Mouse (Mus musculus): ENCODE measurements at regions not wholly inside any gene's neighbourhood (a gene's known extent, or its start where the extent isn't known, plus 50 kb on each side); places are given as distances from the start of the nearest gene placed in this dataset.
A peak's percentile ranks its signal among the peaks of the same experiment; 100 is the strongest.

DNA sequence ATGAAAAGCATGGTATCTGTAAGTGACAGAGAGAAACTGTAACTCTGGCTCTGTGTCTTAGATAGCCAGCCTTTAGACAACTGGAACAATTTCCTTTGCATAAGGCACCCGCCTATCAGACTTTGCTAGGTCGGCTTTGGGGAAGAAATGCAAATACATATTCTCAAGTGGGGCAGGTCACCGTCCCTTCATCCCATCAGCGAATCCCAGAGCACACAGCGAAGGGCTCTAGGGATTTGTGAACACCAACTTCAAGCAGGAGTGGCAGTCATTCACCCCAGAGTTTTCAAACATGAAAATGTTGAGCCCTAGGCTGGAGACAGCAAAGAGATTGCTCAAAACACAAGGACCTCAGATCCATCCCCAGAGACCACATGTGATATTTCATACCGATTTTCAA is 534.5 kb upstream of the Atp11b start:
- TF ChIP-seq CTCF (IDR thresholded peaks at IDR 0.05), result no peak
- intact Hi-C loops (cut with DNase I), result no loop called here
- DNase-seq (ENCODE audit: extremely low spot score in 1 of 2, low spot score in 2 of 2), result no peak
- Histone ChIP-seq H3K4me3 (no peak overlapping the region), H3K27ac (no peak overlapping the region)

DNA sequence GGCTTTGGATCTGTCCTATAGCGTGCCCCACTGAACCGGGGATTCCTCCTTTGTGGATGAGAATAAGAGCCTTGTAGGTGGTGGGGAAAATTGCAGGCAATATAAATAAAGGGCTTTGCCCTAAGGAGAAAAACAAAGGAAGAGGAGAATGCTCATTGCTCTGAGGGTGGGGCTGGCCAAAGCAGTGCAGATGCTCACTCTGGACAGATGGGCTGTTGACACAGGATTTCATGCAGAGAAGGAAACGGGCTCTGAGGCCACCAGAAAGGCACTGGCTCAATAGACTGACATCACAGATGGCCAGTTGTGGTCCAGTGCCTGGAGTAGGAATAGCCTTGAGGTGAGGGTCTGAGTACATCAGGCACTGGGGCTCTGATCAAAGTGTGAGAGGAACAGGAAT is 532.7 kb upstream of the Atp11b start:
- Histone ChIP-seq H3K27ac (no peak overlapping the region), H3K4me3 (no peak overlapping the region)
- peak in 1 of 2 experiments; percentile 4 for DNase-seq (ENCODE audit: extremely low spot score in 1 of 2, low spot score in 2 of 2)
- intact Hi-C loops (cut with DNase I), result no loop called here
- TF ChIP-seq CTCF (IDR thresholded peaks at IDR 0.05), result no peak

DNA sequence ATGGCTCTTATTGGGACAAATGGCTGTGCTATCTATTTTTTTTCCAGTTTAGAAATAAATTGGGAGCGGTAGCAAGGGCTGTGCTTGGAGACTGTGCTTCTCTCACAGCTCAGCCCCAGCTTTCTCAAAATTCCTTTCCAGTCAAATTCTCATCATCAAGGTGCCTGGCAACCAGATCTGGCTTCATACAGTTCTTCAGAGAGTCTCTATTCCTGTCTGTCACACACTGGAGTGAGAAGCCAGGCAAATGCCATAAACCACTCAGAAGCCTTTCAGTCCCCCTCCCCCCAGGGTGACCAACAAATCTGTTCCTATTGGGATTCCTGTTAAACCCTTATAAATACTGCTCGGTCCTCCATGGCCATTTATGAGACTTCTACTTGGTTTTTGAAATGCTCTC is 531.7 kb upstream of the Atp11b start:
- no peak for TF ChIP-seq CTCF (IDR thresholded peaks at IDR 0.05)
- Histone ChIP-seq H3K4me3 (no peak overlapping the region), H3K27ac (no peak overlapping the region)
- DNase-seq (ENCODE audit: extremely low spot score in 1 of 2, low spot score in 2 of 2), result no peak
- intact Hi-C loops (cut with DNase I), result no loop called here

DNA sequence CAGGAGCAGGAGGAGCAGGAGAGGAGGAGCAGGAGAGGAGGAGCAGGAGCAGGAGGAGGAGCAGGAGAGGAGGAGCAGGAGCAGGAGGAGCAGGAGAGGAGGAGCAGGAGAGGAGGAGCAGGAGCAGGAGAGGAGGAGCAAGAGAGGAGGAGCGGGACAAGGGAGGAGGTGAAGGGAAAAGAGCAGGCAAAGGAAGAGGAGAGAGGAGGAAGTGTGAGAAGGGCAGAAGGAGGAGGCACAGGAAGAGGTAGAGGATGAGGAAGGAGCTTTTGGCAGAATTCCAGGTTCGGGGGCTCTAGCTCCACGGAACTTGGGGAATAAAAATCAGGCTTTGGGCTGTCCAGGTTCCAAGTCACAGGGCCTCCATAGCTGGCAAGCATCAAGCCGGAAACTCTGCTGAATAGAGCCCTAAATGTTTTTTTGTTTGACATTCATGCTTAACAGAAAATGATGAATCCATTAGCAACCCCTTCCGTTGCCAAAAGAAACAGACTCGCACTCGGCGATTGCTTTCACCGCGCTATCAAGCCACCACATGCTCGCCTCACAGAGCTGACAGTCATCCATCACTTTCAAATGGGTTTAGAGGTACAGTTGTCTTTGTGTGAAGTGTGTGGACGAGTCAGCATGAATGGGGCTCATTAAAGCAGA is 528.7 kb upstream of the Atp11b start:
- no peak overlapping the region; the same call in 1 of the 2 replicates for H3K27ac ChIP-seq
- no peak overlapping the region for H3K4me3 ChIP-seq
- TF ChIP-seq CTCF (IDR thresholded peaks at IDR 0.05), result no peak
- intact Hi-C loops (cut with DNase I), result no loop called here
- peak in 1 of 2 experiments; percentile 17 for DNase-seq (ENCODE audit: extremely low spot score in 1 of 2, low spot score in 2 of 2)

DNA sequence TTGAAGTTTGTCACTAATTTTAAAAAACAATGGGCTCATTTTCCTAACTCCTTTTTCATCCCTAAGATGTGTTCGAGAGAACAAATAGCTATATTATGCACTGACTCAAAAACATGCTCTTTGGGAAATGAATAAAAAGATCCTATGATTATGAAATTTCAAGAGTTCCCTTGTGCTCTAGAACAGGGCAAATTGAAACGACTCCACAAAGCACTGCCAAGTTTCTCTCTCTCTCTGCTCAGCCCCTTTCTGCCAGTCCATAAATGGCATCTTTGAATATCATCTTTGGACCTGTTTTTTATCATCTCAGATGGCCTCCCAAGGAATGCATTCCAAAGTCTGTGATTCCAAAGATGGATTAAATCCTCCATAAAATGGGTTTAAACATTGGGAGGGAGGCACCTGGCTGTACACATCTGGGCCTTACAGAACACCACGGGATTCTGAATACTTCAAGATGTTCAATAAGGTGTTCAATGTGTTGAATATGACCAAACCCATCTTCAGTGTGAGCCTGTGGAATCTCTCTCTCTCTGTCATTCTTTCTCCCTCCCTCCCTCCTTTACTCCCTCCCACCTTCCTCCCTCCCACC is 528.0 kb upstream of the Atp11b start:
- Histone ChIP-seq H3K4me3 (no peak overlapping the region), H3K27ac (no peak overlapping the region; the same call in 1 of the 2 replicates)
- intact Hi-C loops (cut with DNase I), result no loop called here
- no peak for TF ChIP-seq CTCF (IDR thresholded peaks at IDR 0.05)
- no peak for DNase-seq (ENCODE audit: extremely low spot score in 1 of 2, low spot score in 2 of 2)

DNA sequence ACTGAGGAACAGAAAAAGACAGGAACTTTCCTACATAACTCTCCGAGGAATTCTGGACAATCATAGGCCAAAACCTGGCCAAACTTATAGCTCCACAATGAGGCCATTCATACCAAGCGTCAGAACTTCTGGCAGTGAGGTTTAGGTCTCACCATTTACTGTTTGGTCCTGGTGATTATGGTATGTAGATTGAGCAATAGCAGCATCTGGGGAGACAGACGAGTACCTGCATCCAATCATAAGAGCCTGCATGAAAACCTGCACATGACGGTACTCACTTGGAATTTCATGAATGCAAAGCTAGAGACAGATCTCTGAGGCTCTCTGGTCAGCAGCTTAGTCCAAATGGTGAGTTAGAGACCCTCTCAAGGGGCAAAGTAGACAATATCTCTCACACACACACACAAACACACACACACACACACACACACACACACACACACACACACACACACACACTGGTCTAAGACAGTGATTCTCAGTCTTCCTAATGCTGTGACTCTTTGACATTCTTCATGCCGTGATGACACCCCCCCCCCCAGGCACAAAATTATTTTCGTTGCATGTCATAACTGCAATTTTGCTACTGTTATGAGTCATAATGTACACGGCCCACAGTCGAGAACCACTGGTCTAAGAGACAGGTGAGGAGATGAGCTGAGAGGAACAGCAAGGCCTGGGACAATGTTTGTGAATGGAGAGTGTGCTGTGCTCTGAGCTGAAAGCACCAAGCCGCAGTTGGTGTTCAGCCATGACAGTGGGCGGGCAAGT is 522.6 kb upstream of the Atp11b start:
- TF ChIP-seq CTCF (IDR thresholded peaks at IDR 0.05), result no peak
- DNase-seq (ENCODE audit: extremely low spot score in 1 of 2, low spot score in 2 of 2), result no peak
- H3K4me3 ChIP-seq, result no peak overlapping the region

DNA sequence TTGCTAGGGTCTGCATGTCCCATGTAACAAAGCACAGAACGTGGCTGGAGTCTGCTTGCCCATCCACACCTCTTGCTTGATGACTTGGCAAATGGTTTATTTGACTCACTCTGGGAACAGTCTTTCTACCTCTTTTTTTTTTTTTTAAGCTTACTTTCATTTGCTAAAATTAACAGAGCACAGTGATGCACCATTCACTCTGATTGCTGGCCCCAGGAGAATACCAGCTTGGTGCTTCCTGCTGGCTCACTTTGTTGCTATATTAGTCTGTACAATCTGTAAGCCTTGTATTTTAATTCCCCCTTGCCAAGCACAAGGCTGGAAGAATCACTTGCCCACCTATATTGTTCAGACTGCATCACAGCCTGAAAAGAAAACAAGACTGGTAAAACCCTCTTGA is 521.4 kb upstream of the Atp11b start:
- intact Hi-C loops (cut with DNase I), result no loop called here
- no peak overlapping the region for H3K27ac ChIP-seq
- no peak for DNase-seq (ENCODE audit: extremely low spot score in 1 of 2, low spot score in 2 of 2)
- no peak overlapping the region for H3K4me3 ChIP-seq
- TF ChIP-seq CTCF (IDR thresholded peaks at IDR 0.05), result no peak

More for the DNA sequence above, 522.6 kb upstream of the Atp11b start:
- H3K27ac ChIP-seq, result no peak overlapping the region
- intact Hi-C loops (cut with DNase I), result no loop called here

DNA sequence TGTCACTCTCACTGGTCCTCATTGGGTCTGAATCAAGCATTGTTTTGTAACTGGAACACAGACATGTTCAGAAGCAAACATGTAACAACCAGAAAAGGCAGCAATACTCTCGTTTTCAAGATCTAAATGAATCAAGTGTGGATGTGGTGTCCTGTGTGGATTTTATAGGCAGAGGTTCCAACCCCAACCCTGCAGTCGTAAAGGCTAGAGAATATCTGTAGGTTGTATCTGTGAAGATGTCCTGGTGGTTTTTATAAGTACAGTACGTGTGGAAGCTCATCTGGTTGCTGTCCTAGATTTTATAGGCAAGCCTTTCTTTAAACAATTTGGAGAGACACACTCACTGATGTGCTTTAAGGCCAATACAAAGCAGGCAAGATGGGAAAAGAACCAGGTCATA is 518.8 kb upstream of the Atp11b start:
- H3K4me3 ChIP-seq, result no peak overlapping the region
- no peak for TF ChIP-seq CTCF (IDR thresholded peaks at IDR 0.05)
- intact Hi-C loops (cut with DNase I), result no loop called here
- no peak overlapping the region for H3K27ac ChIP-seq
- no peak for DNase-seq (ENCODE audit: extremely low spot score in 1 of 2, low spot score in 2 of 2)

DNA sequence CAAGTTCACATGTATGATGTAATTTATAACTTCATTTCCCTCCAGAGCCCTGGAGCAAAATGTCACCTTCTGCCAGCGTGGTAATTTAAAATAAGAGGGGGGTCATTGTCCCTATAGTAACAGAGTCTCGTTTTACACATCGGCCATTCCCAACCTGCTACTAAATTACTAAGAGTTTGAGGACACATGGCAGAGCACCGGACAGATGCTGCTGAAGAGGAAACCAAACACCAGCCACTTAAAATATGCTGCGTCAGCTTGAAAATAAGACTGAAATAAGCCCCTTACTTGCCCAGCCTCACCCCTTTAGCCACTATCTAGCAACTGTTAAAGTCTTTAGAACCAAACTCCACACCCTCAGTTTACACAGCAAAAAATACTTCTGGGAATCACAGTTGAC is 518.1 kb upstream of the Atp11b start:
- no peak for TF ChIP-seq CTCF (IDR thresholded peaks at IDR 0.05)
- intact Hi-C loops (cut with DNase I), result no loop called here

DNA sequence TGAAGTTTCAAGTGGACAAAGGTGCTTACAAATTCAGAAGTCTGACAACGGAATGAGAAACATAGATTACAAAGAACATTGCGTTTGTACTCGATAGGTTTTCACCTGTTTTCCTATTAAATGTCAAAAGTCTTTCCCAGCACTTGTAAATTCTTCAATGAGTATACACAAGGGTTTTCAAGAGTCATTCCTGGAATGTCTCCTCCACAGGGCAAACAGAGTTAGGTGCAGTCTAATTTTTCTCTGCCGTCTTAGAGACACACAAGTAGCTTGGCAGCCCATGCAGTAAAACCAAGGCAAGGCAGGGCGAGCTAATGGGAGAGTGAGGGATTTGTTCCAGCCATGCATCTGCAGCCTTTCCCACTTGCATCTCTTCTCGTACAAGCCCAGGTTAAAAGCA is 516.6 kb upstream of the Atp11b start:
- TF ChIP-seq CTCF (IDR thresholded peaks at IDR 0.05), result no peak
- no peak for DNase-seq (ENCODE audit: extremely low spot score in 1 of 2, low spot score in 2 of 2)
- Histone ChIP-seq H3K27ac (no peak overlapping the region), H3K4me3 (no peak overlapping the region)
- intact Hi-C loops (cut with DNase I), result no loop called here

More for the DNA sequence above, 518.1 kb upstream of the Atp11b start:
- DNase-seq (ENCODE audit: extremely low spot score in 1 of 2, low spot score in 2 of 2), result no peak
- H3K4me3 ChIP-seq, result no peak overlapping the region
- no peak overlapping the region for H3K27ac ChIP-seq

DNA sequence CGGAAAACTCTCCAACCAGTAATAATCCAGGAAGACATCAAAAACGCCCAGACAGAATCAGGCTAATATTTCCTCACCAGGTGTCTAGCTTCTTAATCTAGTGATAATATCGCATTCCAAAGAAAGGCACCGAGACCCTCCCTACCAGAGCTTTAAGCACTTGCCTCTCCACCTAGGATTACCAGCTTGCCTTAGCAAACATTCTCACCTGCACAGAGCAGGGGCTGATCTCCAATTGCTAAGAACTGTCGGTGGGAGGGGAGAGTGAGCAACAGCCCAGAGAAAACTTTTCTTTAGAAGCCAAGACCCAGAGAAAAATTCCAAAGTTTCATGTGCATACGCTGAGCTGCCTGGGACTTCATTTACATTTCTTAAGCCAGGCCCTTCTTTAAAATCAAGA is 511.6 kb upstream of the Atp11b start:
- H3K4me3 ChIP-seq, result no peak overlapping the region
- no peak for DNase-seq (ENCODE audit: extremely low spot score in 1 of 2, low spot score in 2 of 2)
- no peak overlapping the region for H3K27ac ChIP-seq
- intact Hi-C loops (cut with DNase I), result no loop called here
- no peak for TF ChIP-seq CTCF (IDR thresholded peaks at IDR 0.05)

DNA sequence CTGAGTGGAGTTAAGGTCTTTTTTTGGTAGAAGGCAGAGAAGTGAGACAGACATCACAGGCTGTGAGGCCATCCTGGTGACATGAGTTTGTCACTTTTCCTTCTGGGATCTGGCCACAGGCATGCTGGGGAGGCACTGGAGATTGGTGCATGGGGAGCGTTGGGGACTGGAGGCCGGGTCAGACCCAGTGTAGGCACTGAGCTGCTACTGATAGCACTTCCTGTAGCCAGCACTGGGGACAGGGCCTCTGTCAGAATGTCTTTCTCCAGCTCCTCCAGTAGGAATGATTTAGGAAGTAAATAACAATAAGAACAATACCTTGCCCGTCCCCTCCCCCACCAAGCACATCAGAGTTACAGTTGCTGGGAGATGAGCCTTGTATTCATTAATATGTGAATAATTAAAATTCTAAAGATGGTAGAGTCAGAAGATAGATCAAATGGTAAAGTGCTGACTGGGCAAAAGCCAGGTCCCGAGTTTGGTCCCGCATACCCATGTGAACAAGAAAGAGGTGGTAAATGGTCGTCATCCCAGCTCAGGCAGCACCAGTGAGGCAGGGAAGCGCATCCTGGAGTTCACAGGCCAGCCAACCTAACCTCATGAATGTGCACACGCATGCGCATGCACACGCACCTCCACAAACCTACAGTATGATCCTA is 510.9 kb upstream of the Atp11b start:
- H3K27ac ChIP-seq, result no peak overlapping the region
- H3K4me3 ChIP-seq, result no peak overlapping the region
- no peak for TF ChIP-seq CTCF (IDR thresholded peaks at IDR 0.05)
- DNase-seq (ENCODE audit: extremely low spot score in 1 of 2, low spot score in 2 of 2), result no peak
- intact Hi-C loops (cut with DNase I), result no loop called here

Data from left cerebral cortex, adult 2 months (tissue).